Mouse (Mus musculus): ENCODE data around the gene Kat5.
A peak's percentile ranks its signal among the peaks of the same experiment; 100 is the strongest.

The Kat5 gene

GRCm38 (mm10) chr19:5570353-5571246, 39.4 kb downstream of the Kat5 start:
- DNase-seq (ENCODE audit: low spot score), result no peak

DNA sequence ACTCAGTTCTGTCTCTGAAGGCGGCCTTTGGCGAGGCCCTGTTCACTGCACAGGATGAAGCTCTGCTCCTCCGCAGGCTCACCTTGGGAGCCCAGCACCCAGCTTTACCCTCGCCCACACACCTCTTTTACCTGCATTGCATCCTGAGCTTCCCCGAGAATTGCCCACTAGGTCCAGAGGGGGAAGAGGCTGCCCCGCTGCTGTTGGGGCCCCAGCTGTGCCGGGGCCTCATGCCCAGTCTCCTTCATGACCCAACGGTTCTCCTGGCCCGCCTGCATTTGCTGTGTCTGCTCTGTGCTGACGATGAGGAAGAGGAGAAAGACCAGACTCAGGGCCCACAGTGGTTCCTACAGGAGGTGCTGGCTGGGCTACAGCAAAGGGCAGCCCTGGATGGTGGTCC, 40.5 kb downstream of the Kat5 start:
- DNase-seq (ENCODE audit: low spot score), result no peak

GRCm38 (mm10) chr19:5568470-5569140, 41.4 kb downstream of the Kat5 start:
- peak; percentile 26 for DNase-seq (ENCODE audit: low spot score)

GRCm38 (mm10) chr19:5567534-5568469, 42.2 kb downstream of the Kat5 start, which contains the start of gene Ap5b1:
Gene Ap5b1 (plus strand): TSS chr19:5568025.
- DNase-seq (ENCODE audit: low spot score), result peak; percentile 82

GRCm38 (mm10) chr19:5567180-5567533, 42.9 kb downstream of the Kat5 start:
- peak; percentile 9 for DNase-seq (ENCODE audit: low spot score)

DNA sequence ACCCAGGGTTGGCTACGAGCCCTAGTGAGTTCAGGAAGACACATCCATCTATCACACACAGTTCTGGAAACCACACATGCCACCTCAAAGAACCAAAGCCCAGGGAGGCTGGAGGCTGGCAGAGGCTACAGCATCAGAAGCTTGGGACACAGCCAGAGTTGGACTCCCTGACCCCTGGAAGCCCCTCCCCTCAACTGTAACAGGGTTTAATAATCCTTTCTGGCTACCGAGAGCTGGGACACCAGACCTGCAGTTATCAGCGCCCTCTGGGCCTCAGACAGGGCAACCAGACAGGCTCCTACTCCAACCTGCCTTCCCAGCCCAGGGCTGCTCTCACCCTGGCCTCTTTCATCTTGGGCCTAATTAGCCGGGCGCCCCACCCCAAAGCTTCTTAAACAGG, 43.7 kb downstream of the Kat5 start:
- no peak for DNase-seq (ENCODE audit: low spot score)

DNA sequence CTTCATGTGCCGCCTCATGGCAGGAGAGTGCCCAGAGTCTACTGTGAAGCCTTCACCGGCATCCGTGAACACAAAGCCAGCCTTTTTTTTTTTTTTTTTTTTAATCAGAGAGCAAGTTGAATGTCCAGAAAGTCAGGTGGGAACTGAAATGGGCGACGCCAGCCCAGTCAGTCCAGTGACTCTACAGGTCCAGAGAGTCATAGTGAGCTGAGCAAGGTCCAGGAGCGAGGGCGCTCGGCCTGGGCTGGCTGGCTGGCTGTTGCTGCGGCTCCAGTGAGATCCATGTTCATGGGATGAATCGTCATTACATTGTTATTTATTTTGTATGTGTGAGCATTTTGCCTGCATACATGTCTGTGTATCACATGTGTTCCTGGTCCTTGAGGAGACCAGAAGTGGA, 47.3 kb downstream of the Kat5 start:
- no peak for DNase-seq (ENCODE audit: low spot score)

DNA sequence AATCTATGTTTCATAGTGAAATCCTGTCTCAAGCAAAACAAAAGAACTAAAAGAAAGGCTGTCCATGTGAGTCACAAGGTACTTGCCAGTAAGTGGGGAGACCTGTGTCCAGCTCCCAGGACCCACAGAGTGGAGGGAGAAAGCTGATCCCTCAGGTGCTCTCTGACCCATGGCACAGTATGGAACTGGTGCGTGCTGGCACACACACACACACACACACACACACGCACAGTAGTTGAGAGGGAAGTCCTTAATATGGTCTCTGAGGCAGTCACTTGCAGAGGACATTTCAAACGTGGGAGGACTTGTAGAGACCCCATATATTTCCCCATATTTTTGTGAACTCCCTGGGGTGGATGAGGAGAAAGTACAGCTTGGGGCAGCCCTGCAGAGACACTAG, 48.2 kb downstream of the Kat5 start:
- no peak for DNase-seq (ENCODE audit: low spot score)

- DNase-seq (ENCODE audit: low spot score), result no peak
Measured at GRCm38 (mm10) chr19:5561252-5561790, 48.7 kb downstream of the Kat5 start.

GRCm38 (mm10) chr19:5560457-5561041, 49.5 kb downstream of the Kat5 start, which contains the start of gene Ovol1:
Gene Ovol1 (minus strand): TSS chr19:5560646.
- DNase-seq (ENCODE audit: low spot score), result no peak

DNA sequence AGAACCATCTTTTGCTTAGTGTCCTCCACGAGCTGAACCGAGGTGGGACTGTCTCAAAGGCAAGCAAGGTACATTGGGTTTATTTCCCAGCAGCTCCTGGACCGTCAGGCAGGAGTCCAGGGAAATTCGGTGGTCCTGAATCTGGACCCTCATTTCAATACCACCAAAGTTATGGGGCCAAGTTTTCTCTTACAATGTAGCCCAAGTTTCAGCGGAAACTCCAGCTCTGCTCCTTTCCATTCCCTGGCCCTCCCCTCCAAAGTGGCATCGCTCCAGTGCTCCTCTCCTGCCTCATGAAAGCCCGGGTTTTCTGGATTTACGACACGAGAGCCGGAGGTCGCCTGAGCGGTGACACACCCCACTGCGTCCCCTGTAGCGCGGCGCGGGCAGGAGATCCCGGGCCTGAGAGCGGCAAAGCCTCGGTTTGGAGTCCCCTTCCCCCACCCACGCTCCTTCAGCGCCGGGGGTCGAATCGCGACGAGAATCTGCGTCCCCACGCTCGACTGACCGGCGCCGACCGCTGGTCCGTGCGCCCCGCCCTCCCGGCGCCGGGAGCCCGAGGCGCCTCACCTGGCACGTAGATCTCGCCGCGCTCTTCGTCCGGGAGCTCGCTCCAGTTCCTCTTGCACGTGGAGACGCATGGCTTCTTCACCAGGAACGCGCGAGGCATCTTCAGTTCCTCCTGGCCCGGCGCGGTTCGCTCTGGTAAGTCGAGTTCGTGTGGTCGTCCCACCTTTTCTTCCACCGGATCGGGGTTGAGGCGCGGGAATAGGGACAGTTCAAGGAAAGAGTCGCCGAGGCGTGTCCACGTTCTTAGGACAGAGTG, 50.2 kb downstream of the Kat5 start:
- DNase-seq (ENCODE audit: low spot score), result no peak

- DNase-seq (ENCODE audit: low spot score), result no peak
Measured at GRCm38 (mm10) chr19:5559229-5559628, 50.8 kb downstream of the Kat5 start.

GRCm38 (mm10) chr19:5558770-5559169, 51.3 kb downstream of the Kat5 start:
- no peak for DNase-seq (ENCODE audit: low spot score)

GRCm38 (mm10) chr19:5558169-5558568, 51.9 kb downstream of the Kat5 start:
- DNase-seq (ENCODE audit: low spot score), result no peak

GRCm38 (mm10) chr19:5554212-5554611, 55.8 kb downstream of the Kat5 start:
- no peak for DNase-seq (ENCODE audit: low spot score)

DNA sequence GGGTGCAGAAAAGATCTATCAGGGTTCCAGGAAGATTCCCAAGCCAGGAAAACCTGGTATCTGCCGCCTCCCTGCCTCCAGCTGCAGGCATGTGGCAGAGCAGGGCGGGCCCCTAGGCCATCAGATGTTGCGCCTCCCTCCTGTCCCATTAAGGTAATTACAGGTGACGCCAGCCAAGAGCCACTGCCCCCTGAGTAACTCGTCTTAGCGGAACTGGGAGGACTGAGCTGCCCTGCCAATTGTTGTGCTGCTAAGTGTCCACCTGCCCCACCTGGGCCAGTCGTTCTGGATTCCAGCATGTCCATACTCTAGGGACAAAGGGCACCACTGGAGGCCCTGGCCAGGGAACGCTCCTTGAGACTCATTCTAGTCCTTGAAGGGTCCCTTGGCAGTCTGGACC, 56.2 kb downstream of the Kat5 start:
- no peak for DNase-seq (ENCODE audit: low spot score)

Measured in layer of hippocampus, adult 9-10 months (tissue).